Mouse (Mus musculus): ENCODE measurements at regions not wholly inside any gene's neighbourhood (a gene's known extent, or its start where the extent isn't known, plus 50 kb on each side); places are given as distances from the start of the nearest gene placed in this dataset.

DNA sequence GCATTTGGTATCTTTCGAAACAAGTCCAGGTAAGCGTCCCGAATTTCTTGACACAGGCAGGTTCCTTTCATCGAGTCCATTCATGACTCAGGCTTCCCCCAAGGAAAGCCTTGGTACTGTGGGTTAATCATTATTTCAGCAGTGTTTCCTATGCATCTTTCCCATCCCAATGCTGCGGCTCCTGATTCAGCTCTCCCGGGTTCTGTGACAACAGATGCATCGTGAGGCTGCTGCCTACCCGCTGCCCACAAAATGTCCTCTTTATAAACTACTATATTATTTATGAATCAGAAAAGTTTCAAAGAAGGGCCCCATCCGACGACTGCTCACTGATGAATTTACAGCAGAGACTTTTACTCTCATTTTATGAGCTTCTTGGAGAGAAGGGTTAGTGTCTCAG, 486.2 kb downstream of the Plcl1 start:
- Histone ChIP-seq H3ac (ENCODE audit: control insufficient read depth, insufficient read length) (no peak overlapping the region), H3K27me3 (ENCODE audit: control insufficient read depth, insufficient read depth, insufficient read length) (peaks cover 18% of the 10 kb centered on the region), H3K4me3 (no peak overlapping the region), H3K4me2 (ENCODE audit: low read depth) (no peak overlapping the region), H3K79me2 (ENCODE audit: control insufficient read depth, insufficient read depth) (no peaks in the 10 kb centered on the region), H3K36me3 (ENCODE audit: control insufficient read depth, insufficient read depth) (no peaks in the 10 kb centered on the region)
- TF ChIP-seq MYOG (IDR thresholded peaks at IDR 0.05; ENCODE audit: control insufficient read depth in 1 of 3, insufficient read depth in 1 of 3, insufficient read length in 2 of 3, low read depth in 2 of 3) (no peak), POLR2A (IDR thresholded peaks at IDR 0.05; ENCODE audit: insufficient read length, low read depth) (no peak), E2F4 (IDR thresholded peaks at IDR 0.05; ENCODE audit: insufficient read depth) (no peak)

DNA sequence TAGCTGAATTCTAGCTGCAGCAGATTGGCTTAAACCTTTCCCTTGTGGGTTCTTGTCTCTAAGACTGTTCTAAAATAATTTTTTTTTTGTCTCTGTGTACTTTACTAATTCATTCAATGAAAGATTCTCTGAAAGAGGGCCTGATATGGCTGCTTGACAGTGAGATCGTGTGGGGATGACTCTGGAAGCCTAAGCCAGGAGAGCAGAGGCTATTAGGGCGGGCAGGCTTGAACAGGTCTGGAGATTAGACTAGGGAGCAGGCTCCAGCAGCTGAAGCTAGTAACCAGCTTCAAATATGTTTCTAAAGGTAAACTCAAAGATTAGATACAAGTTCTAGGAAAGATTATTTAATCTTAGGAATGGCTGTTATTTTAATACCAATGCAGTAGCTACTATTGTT, 491.9 kb downstream of the Plcl1 start:
- TF ChIP-seq E2F4 (IDR thresholded peaks at IDR 0.05; ENCODE audit: insufficient read depth), result no peak
- no peak for TF ChIP-seq TCF3 (IDR thresholded peaks at IDR 0.05; ENCODE audit: insufficient read length, low read depth)
- no peak for TF ChIP-seq MYOG (IDR thresholded peaks at IDR 0.05; ENCODE audit: control insufficient read depth in 1 of 3, insufficient read depth in 1 of 3, insufficient read length in 2 of 3, low read depth in 2 of 3)
- no peak for TF ChIP-seq USF1 (IDR thresholded peaks at IDR 0.05; ENCODE audit: low read depth)
- no peak for TF ChIP-seq SRF (IDR thresholded peaks at IDR 0.05; ENCODE audit: control insufficient read depth, insufficient read length, low read depth)
- TF ChIP-seq MYOD1 (IDR thresholded peaks at IDR 0.05; ENCODE audit: control insufficient read depth in 1 of 3, insufficient read length in 2 of 3, low read depth in 2 of 3), result no peak
- TF ChIP-seq POLR2A (IDR thresholded peaks at IDR 0.05; ENCODE audit: insufficient read length, low read depth), result no peak
- H3K4me3 ChIP-seq, result no peak overlapping the region
- no peaks in the 10 kb centered on the region for H3K36me3 ChIP-seq (ENCODE audit: control insufficient read depth, insufficient read depth)
- no peak overlapping the region for H3K4me2 ChIP-seq (ENCODE audit: low read depth)
- peaks cover 8% of the 10 kb centered on the region for H3K27me3 ChIP-seq (ENCODE audit: control insufficient read depth, insufficient read depth, insufficient read length)
- no peaks in the 10 kb centered on the region for H3K79me2 ChIP-seq (ENCODE audit: control insufficient read depth, insufficient read depth)
- no peak overlapping the region for H3ac ChIP-seq (ENCODE audit: control insufficient read depth, insufficient read length)

DNA sequence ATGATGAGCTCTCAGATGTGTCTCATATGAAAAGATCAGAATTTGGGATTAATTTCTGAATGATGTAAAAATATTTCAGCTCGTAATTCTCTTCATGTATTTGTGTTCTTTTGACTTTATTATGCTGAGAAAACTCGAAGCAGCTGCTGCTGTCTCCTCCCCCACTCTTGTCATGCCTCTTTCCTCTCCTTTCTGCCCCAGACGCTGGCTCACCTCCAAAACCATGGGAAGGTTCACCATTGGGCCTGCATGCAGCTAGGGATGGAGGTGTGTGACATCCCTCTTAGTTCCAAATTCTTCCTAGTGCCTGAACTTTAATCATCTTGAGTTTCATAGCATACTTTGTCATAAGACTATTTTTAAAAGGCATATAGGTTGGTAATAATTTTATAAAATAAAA, 492.3 kb downstream of the Plcl1 start:
- no peak for TF ChIP-seq TCF3 (IDR thresholded peaks at IDR 0.05; ENCODE audit: insufficient read length, low read depth)
- TF ChIP-seq CEBPB (IDR thresholded peaks at IDR 0.05; ENCODE audit: insufficient read depth, poor library complexity, severe bottlenecking), result no peak
- TF ChIP-seq POLR2A (IDR thresholded peaks at IDR 0.05; ENCODE audit: insufficient read length, low read depth), result no peak
- no peak for TF ChIP-seq MAX (IDR thresholded peaks at IDR 0.05; ENCODE audit: low read depth)
- TF ChIP-seq TCF12 (IDR thresholded peaks at IDR 0.05; ENCODE audit: insufficient read depth, poor library complexity, severe bottlenecking), result no peak
- TF ChIP-seq USF1 (IDR thresholded peaks at IDR 0.05; ENCODE audit: low read depth), result no peak
- no peak for TF ChIP-seq MYOG (IDR thresholded peaks at IDR 0.05; ENCODE audit: control insufficient read depth in 1 of 3, insufficient read depth in 1 of 3, insufficient read length in 2 of 3, low read depth in 2 of 3)
- TF ChIP-seq SRF (IDR thresholded peaks at IDR 0.05; ENCODE audit: control insufficient read depth, insufficient read length, low read depth), result no peak
- TF ChIP-seq POLR2AphosphoS2 (IDR thresholded peaks at IDR 0.05; ENCODE audit: insufficient read length, low read depth), result no peak
- no peak for TF ChIP-seq E2F4 (IDR thresholded peaks at IDR 0.05; ENCODE audit: insufficient read depth)
- TF ChIP-seq REST (IDR thresholded peaks at IDR 0.05; ENCODE audit: insufficient read depth, insufficient read length), result no peak
- TF ChIP-seq MYOD1 (IDR thresholded peaks at IDR 0.05; ENCODE audit: control insufficient read depth in 1 of 3, insufficient read length in 2 of 3, low read depth in 2 of 3), result no peak
- no peak overlapping the region for H3K4me3 ChIP-seq

DNA sequence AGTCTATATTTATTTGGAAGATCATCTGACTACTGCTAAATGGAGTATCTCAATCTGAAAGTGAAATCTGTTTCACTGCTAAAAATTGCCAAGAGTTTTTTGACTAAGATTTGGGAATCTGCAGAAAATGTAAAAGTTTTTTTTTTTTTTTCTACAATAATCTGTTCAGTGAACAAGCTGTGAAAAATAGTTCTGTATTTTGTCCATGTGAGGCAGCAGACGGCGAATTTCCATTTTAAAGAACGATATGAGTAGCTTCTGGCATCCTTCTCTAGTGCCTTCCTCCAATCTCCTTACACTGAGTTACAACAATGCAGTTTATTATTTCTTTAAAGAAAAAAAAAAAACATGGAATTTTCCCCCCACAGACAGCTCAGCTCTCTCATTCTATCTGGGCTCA, 494.3 kb downstream of the Plcl1 start:
- H3ac ChIP-seq (ENCODE audit: control insufficient read depth, insufficient read length), result no peak overlapping the region
- no peaks in the 10 kb centered on the region for H3K79me2 ChIP-seq (ENCODE audit: control insufficient read depth, insufficient read depth)
- no peaks in the 10 kb centered on the region for H3K27me3 ChIP-seq (ENCODE audit: control insufficient read depth, insufficient read depth, insufficient read length)
- H3K4me2 ChIP-seq (ENCODE audit: low read depth), result no peak overlapping the region
- H3K4me3 ChIP-seq, result no peak overlapping the region
- H3K36me3 ChIP-seq (ENCODE audit: control insufficient read depth, insufficient read depth), result no peaks in the 10 kb centered on the region
- TF ChIP-seq POLR2AphosphoS2 (IDR thresholded peaks at IDR 0.05; ENCODE audit: insufficient read length, low read depth), result no peak

More for the DNA sequence above, 492.3 kb downstream of the Plcl1 start:
- no peak overlapping the region for H3ac ChIP-seq (ENCODE audit: control insufficient read depth, insufficient read length)
- no peak overlapping the region for H3K4me2 ChIP-seq (ENCODE audit: low read depth)
- H3K36me3 ChIP-seq (ENCODE audit: control insufficient read depth, insufficient read depth), result no peaks in the 10 kb centered on the region
- H3K27me3 ChIP-seq (ENCODE audit: control insufficient read depth, insufficient read depth, insufficient read length), result peaks cover 5% of the 10 kb centered on the region
- H3K79me2 ChIP-seq (ENCODE audit: control insufficient read depth, insufficient read depth), result no peaks in the 10 kb centered on the region

DNA sequence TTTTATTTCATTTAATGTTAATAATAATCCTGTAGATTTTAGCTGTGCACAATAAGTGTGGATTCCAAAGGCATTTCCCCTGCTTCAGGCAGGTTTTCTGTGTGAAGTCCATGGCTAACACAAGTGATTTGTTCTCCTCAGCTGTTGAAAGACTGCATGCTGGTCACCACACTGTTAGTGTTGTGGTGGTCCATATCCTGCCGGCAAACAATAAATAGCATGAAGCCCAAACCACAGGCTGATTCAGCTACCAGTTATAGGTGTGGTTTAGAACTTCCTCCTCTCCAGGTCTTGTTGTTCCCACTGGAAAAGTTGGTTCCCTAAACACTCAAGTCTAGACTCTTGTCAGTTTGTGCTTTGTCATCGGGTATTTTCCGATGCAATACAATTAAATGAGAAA, 497.5 kb downstream of the Plcl1 start:
- Histone ChIP-seq H3ac (ENCODE audit: control insufficient read depth, insufficient read length) (no peak overlapping the region), H3K79me2 (ENCODE audit: control insufficient read depth, insufficient read depth) (no peaks in the 10 kb centered on the region), H3K27me3 (ENCODE audit: control insufficient read depth, insufficient read depth, insufficient read length) (no peaks in the 10 kb centered on the region), H3K4me3 (no peak overlapping the region), H3K36me3 (ENCODE audit: control insufficient read depth, insufficient read depth) (no peaks in the 10 kb centered on the region), H3K4me2 (ENCODE audit: low read depth) (no peak overlapping the region)
- TF ChIP-seq MYOD1 (IDR thresholded peaks at IDR 0.05; ENCODE audit: control insufficient read depth in 1 of 3, insufficient read length in 2 of 3, low read depth in 2 of 3), result peak in 1 of 3 experiments; percentile 52
- TF ChIP-seq CEBPB (IDR thresholded peaks at IDR 0.05; ENCODE audit: insufficient read depth, poor library complexity, severe bottlenecking), result no peak

DNA sequence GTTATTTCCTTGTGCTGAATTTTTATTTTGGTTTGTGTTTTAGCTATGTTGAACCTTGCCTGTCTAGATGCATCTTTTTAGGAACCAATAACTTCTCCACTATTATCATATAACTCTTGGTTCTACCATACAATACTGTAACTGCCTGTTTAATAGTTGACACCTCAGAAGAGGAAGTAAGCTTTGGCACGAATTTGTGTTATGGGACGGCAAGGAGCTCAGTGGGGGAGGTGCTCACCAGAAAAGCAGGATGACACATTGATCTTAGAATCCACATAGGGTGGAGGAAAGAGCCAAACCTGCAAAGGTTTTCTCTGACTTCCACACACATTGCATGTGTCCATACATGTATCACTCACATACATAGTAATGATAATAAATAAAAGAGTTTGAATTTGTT, 498.9 kb downstream of the Plcl1 start:
- Histone ChIP-seq H3K4me2 (ENCODE audit: low read depth) (no peak overlapping the region), H3K79me2 (ENCODE audit: control insufficient read depth, insufficient read depth) (no peaks in the 10 kb centered on the region)
- no peak for TF ChIP-seq REST (IDR thresholded peaks at IDR 0.05; ENCODE audit: insufficient read depth, insufficient read length)
- TF ChIP-seq USF1 (IDR thresholded peaks at IDR 0.05; ENCODE audit: low read depth), result no peak
- TF ChIP-seq POLR2AphosphoS2 (IDR thresholded peaks at IDR 0.05; ENCODE audit: insufficient read length, low read depth), result no peak
- no peak for TF ChIP-seq MYOD1 (IDR thresholded peaks at IDR 0.05; ENCODE audit: control insufficient read depth in 1 of 3, insufficient read length in 2 of 3, low read depth in 2 of 3)
- no peak for TF ChIP-seq MYOG (IDR thresholded peaks at IDR 0.05; ENCODE audit: control insufficient read depth in 1 of 3, insufficient read depth in 1 of 3, insufficient read length in 2 of 3, low read depth in 2 of 3)
- no peak for TF ChIP-seq POLR2A (IDR thresholded peaks at IDR 0.05; ENCODE audit: insufficient read length, low read depth)
- no peak for TF ChIP-seq SRF (IDR thresholded peaks at IDR 0.05; ENCODE audit: control insufficient read depth, insufficient read length, low read depth)
- no peak for TF ChIP-seq MAX (IDR thresholded peaks at IDR 0.05; ENCODE audit: low read depth)
- TF ChIP-seq CEBPB (IDR thresholded peaks at IDR 0.05; ENCODE audit: insufficient read depth, poor library complexity, severe bottlenecking), result no peak
- TF ChIP-seq E2F4 (IDR thresholded peaks at IDR 0.05; ENCODE audit: insufficient read depth), result no peak
- TF ChIP-seq TCF3 (IDR thresholded peaks at IDR 0.05; ENCODE audit: insufficient read length, low read depth), result no peak
- no peak for TF ChIP-seq TCF12 (IDR thresholded peaks at IDR 0.05; ENCODE audit: insufficient read depth, poor library complexity, severe bottlenecking)

More for the DNA sequence above, 498.9 kb downstream of the Plcl1 start:
- H3K27me3 ChIP-seq (ENCODE audit: control insufficient read depth, insufficient read depth, insufficient read length), result no peaks in the 10 kb centered on the region
- H3K4me3 ChIP-seq, result no peak overlapping the region
- no peak overlapping the region for H3ac ChIP-seq (ENCODE audit: control insufficient read depth, insufficient read length)
- H3K36me3 ChIP-seq (ENCODE audit: control insufficient read depth, insufficient read depth), result no peaks in the 10 kb centered on the region
